Mouse (Mus musculus): ENCODE data around the gene Tceal9.
"Not testable (repeated sequence)": the region's sequence is repeated elsewhere in the genome, so short reads cannot be mapped to it uniquely, and the experiment has no call there.

GRCm38 (mm10) chrX:136269743-136270392 is 25.0 kb downstream of the Tceal9 start, which contains the start of gene Bex3:
- not testable (repeated sequence) for TF ChIP-seq CTCF (IDR thresholded peaks at IDR 0.05; ENCODE audit: extremely low read depth, insufficient read depth, insufficient read length, insufficient replicate concordance); POLR2A (IDR thresholded peaks at IDR 0.05; ENCODE audit: low read depth, low read length)
